Comparison of ENCODE assay signal across 18 mouse cellular contexts in genomic region chr17:5993581-5994260, GRCm38 (mm10). TPM values are rescaled to one million over a fixed set of nuclear protein-coding genes. Genes with fewer than 3 reads are reported as not detected.
DNase-seq lines count a peak whose midpoint lies in the region; TF ChIP-seq lines count a peak whose summit lies in the region.
"Had no signal": no experiment of that assay in that cellular context is flagged by ENCODE, and none has a peak within 500 bp of the region (broad histone marks: within the 10 kb centered on the region; RNA-seq: fewer than 3 reads in every experiment).

No protein-coding gene starts in this region.

- peak; percentile 32 for TF ChIP-seq RAD21 in CH12.LX (IDR thresholded peaks at IDR 0.05; ENCODE audit: low read depth, low read length)

- no peak overlapping the region for H3K4me2 ChIP-seq in CH12.LX (ENCODE audit: insufficient read depth, low read depth, poor library complexity, severe bottlenecking)
- H3K4me2 ChIP-seq: liver, embryonic 13.5 days; neural tube, embryonic 13.5 days had no signal

- H3K27me3 ChIP-seq in CH12.LX (replicated peaks): no peaks in the 10 kb centered on the region
- H3K27me3 ChIP-seq: liver, embryonic 13.5 days; neural tube, embryonic 13.5 days had no signal

- no peaks in the 10 kb centered on the region for H3K79me2 ChIP-seq in CH12.LX (replicated peaks; ENCODE audit: control insufficient read depth, extremely low read depth, insufficient read depth, poor library complexity, severe bottlenecking)

- H3K36me3 ChIP-seq in CH12.LX (replicated peaks in 1 of 2; ENCODE audit: control insufficient read depth in 1 of 2, insufficient read depth in 1 of 2, low read length in 1 of 2): peaks cover 0 to 68% of the 10 kb centered on the region in 2 experiments
- H3K36me3 ChIP-seq: liver, embryonic 13.5 days; neural tube, embryonic 13.5 days had no signal

- dilution Hi-C loops in CH12.LX (cut with MboI; ENCODE audit: extremely low pct_ligation_motif_present, extremely low pct_unique_long_range_greater_than_20kb, low sequenced_read_pairs): no loop called here

- intact Hi-C loops in gastrocnemius, adult 2 months (cut with DNase I): no loop called here

- H3K9me3 ChIP-seq in CH12.LX (replicated peaks; ENCODE audit: low read length): peaks cover 3% of the 10 kb centered on the region
- H3K9me3 ChIP-seq: liver, embryonic 13.5 days; neural tube, embryonic 13.5 days had no signal

- DNase-seq in gastrocnemius, adult 2 months: peak; percentile 14
- no peak for DNase-seq in gastrocnemius, adult 18-20 months (ENCODE audit: low spot score)
- no peak for DNase-seq in layer of hippocampus, adult 2 months (ENCODE audit: low spot score in 2 of 2)
- no peak for DNase-seq in layer of hippocampus, postnatal 36 days
- no peak for DNase-seq in CH12.LX (ENCODE audit: extremely low read depth)
- no peak for DNase-seq in cerebellum, adult 11-12 months
- no peak for DNase-seq in left cerebral cortex, adult 18-20 months (ENCODE audit: low spot score in 2 of 2)
- DNase-seq: B cell, adult 2 months; forebrain, postnatal 0 days; gastrocnemius, postnatal 10 days; heart, postnatal 4 days; kidney, adult 9 months; liver, embryonic 13.5 days; lung, postnatal 10 days; thymus, adult 18-20 months had no signal

- no peak overlapping the region for H3K4me3 ChIP-seq in gastrocnemius, adult 2 months
- H3K4me3 ChIP-seq in layer of hippocampus, adult 2 months: no peak overlapping the region
- H3K4me3 ChIP-seq in CH12.LX (replicated peaks in 1 of 3; ENCODE audit: low read depth in 2 of 3, low read length in 2 of 3, poor library complexity in 1 of 3): no peak overlapping the region
- H3K4me3 ChIP-seq in embryonic fibroblast, embryonic 13.5 days (ENCODE audit: insufficient read depth, low read length): no peak overlapping the region
- H3K4me3 ChIP-seq: liver, embryonic 13.5 days; neural tube, embryonic 13.5 days had no signal

- TF ChIP-seq EP300 in CH12.LX (IDR thresholded peaks at IDR 0.05; ENCODE audit: low read length): no peak

- H3K4me1 ChIP-seq in CH12.LX (ENCODE audit: control insufficient read depth in 1 of 2, insufficient read depth in 2 of 2): peaks cover 19 to 59% of the 10 kb centered on the region in 2 experiments
- peaks cover 19% of the 10 kb centered on the region for H3K4me1 ChIP-seq in embryonic fibroblast, embryonic 13.5 days (ENCODE audit: control insufficient read depth, insufficient read depth, low read length)
- H3K4me1 ChIP-seq: neural tube, embryonic 13.5 days had no signal

- in situ Hi-C loops in CH12.LX (cut with MboI; ENCODE audit: low pct_ligation_motif_present, low pct_unique_long_range_greater_than_20kb, low sequenced_read_pairs): no loop called here

- H3K27ac ChIP-seq in gastrocnemius, adult 2 months: peak overlapping the region; percentile 4; the same call in 1 of the 2 replicates
- no peak overlapping the region for H3K27ac ChIP-seq in layer of hippocampus, adult 2 months
- no peak overlapping the region for H3K27ac ChIP-seq in CH12.LX (ENCODE audit: insufficient read depth, low read depth)
- peak overlapping the region; percentile 92 for H3K27ac ChIP-seq in embryonic fibroblast, embryonic 13.5 days (ENCODE audit: insufficient read depth, low read length)
- H3K27ac ChIP-seq: hindbrain, postnatal 0 days; liver, embryonic 13.5 days; neural tube, embryonic 13.5 days had no signal

- no peak for TF ChIP-seq POLR2A in CH12.LX (IDR thresholded peaks at IDR 0.05; ENCODE audit: low read depth, low read length)
- TF ChIP-seq POLR2A in embryonic fibroblast, embryonic 13.5 days (IDR thresholded peaks at IDR 0.05; ENCODE audit: low read depth, low read length): no peak

- no peak overlapping the region for H3K9ac ChIP-seq in CH12.LX (ENCODE audit: insufficient read depth, low read depth)
- H3K9ac ChIP-seq: forebrain, postnatal 0 days; liver, embryonic 13.5 days; neural tube, embryonic 13.5 days had no signal

- TF ChIP-seq CTCF in gastrocnemius, adult 2 months (IDR thresholded peaks at IDR 0.05): peak; percentile 28; the same call in 1 of the 2 replicates
- 0 out of 2 replicates have a peak, but pooled peaks have one; percentile 7 for TF ChIP-seq CTCF in layer of hippocampus, adult 2 months (conservative IDR thresholded peaks at IDR 0.05)
- peak in 1 of 2 experiments; percentile 33; a peak in 1 of 4 replicates for TF ChIP-seq CTCF in CH12.LX (conservative IDR thresholded peaks at IDR 0.05 in 1 of 2, IDR thresholded peaks at IDR 0.05 in 1 of 2; ENCODE audit: low read depth in 2 of 2, low read length in 2 of 2)
- no peak for TF ChIP-seq CTCF in embryonic fibroblast, embryonic 13.5 days (IDR thresholded peaks at IDR 0.05; ENCODE audit: borderline replicate concordance, insufficient read depth, low read length)

TF ChIP-seq in CH12.LX, 34 proteins besides CTCF, POLR2A, EP300 and RAD21:
- TF ChIP-seq ZNF384 (IDR thresholded peaks at IDR 0.05; ENCODE audit: low read depth, low read length) (no peak), MAFK (IDR thresholded peaks at IDR 0.05; ENCODE audit: insufficient replicate concordance, low read length) (no peak), SMC3 (IDR thresholded peaks at IDR 0.05; ENCODE audit: low read depth, low read length) (peak; percentile 7; the same call in 1 of the 2 replicates), PAX5 (IDR thresholded peaks at IDR 0.05; ENCODE audit: low read length) (no peak), ZMIZ1 (IDR thresholded peaks at IDR 0.05; ENCODE audit: low read depth, low read length) (no peak), ETS1 (conservative IDR thresholded peaks at IDR 0.05; ENCODE audit: low read depth, low read length) (no peak)

RNA-seq across cellular contexts. Expression of gene Synj2, which starts 52.6 kb away (rescaled TPM):
- total RNA-seq in gastrocnemius, adult 2 months (2021): 10 to 100 TPM; 26.3 to 36.9 TPM
- 10 to 100 TPM; 25.7 to 32.7 TPM for total RNA-seq in gastrocnemius, adult 18-20 months (2021)
- 10 to 100 TPM; 54.1 to 62.2 TPM for total RNA-seq in layer of hippocampus, adult 2 months (2021)
- total RNA-seq in layer of hippocampus, postnatal 36 days (2021): 10 to 100 TPM; 64.0 to 66.9 TPM
- 4.5 and 5.3 TPM in 2 replicates for total RNA-seq in CH12.LX (2012; rRNA removed)
- total RNA-seq in CH12.LX (2014; rRNA removed): 6.6 and 6.8 TPM in 2 replicates
- polyA plus RNA-seq in CH12.LX (2012; ENCODE audit: insufficient read length, low read depth): 10.9 and 12.4 TPM in 2 replicates
- polyA plus RNA-seq in embryonic fibroblast, embryonic 13.5 days (2011; ENCODE audit: insufficient read length, low read depth, missing spikeins): 19.9 and 22.1 TPM in 2 replicates
- 100 to 1,000 TPM; 121 to 135 TPM for total RNA-seq in left cerebral cortex, adult 18-20 months (2021)

Comparison
In these comparisons a context has a peak if more than half of its experiments do, and no peak if none do; other contexts are left out.
1. H3K27ac ChIP-seq: peak in gastrocnemius, adult 2 months (single experiment) and embryonic fibroblast, embryonic 13.5 days (single experiment); none in layer of hippocampus, adult 2 months (single experiment) and CH12.LX (single experiment).